Mouse (Mus musculus): ENCODE measurements at regions not wholly inside any gene's neighbourhood (a gene's known extent, or its start where the extent isn't known, plus 50 kb on each side); places are given as distances from the start of the nearest gene placed in this dataset.

GRCm38 (mm10) chr9:100357553-100357952 lies 129.0 kb downstream of the Il20rb start:
- H3K79me2 ChIP-seq (ENCODE audit: control insufficient read depth, insufficient read depth, low read length, poor library complexity) = no peaks in the 10 kb centered on the region
- peak overlapping the region; percentile 24 to 27; a peak in 3 of 4 replicates for H3K4me3 ChIP-seq (ENCODE audit: control insufficient read depth in 1 of 2, insufficient read depth in 1 of 2, low read depth in 2 of 2, low read length in 2 of 2)
- H3K27ac ChIP-seq (ENCODE audit: control insufficient read depth, low read depth, low read length) = peak overlapping the region; percentile 32
- H3K9me3 ChIP-seq (replicated peaks; ENCODE audit: insufficient read depth, low read length) = no peaks in the 10 kb centered on the region
- no peak for TF ChIP-seq ZKSCAN1 (IDR thresholded peaks at IDR 0.05; ENCODE audit: low read depth, low read length)
- TF ChIP-seq RAD21 (IDR thresholded peaks at IDR 0.05; ENCODE audit: low read depth, low read length) = no peak
- no peak for TF ChIP-seq UBTF (IDR thresholded peaks at IDR 0.05; ENCODE audit: borderline replicate concordance, insufficient read depth, low read depth, low read length)
- no peak for TF ChIP-seq CHD1 (IDR thresholded peaks at IDR 0.05; ENCODE audit: low read depth, low read length)
- no peak for TF ChIP-seq POLR2AphosphoS5 (IDR thresholded peaks at IDR 0.05; ENCODE audit: borderline replicate concordance, low read depth, low read length)
- no peak for TF ChIP-seq NELFE (IDR thresholded peaks at IDR 0.05; ENCODE audit: low read depth, low read length)
- 0 out of 2 replicates have a peak, but pooled peaks have one; percentile 42 for TF ChIP-seq ETS1 (IDR thresholded peaks at IDR 0.05; ENCODE audit: low read depth, low read length)
- peak; percentile 64 for TF ChIP-seq GATA1 (IDR thresholded peaks at IDR 0.05; ENCODE audit: low read depth, low read length)
- no peak for TF ChIP-seq MXI1 (IDR thresholded peaks at IDR 0.05; ENCODE audit: low read depth, low read length)
- TF ChIP-seq E2F4 (IDR thresholded peaks at IDR 0.05; ENCODE audit: borderline replicate concordance, low read depth, low read length) = no peak
- TF ChIP-seq EP300 (IDR thresholded peaks at IDR 0.05; ENCODE audit: low read depth in 1 of 2, low read length in 2 of 2) = peak; percentile 32 to 53; a peak in 1 of 4 replicates
- no peak for TF ChIP-seq NRF1 (IDR thresholded peaks at IDR 0.05; ENCODE audit: insufficient read depth, low read depth, low read length, poor library complexity, severe bottlenecking)
- no peak for TF ChIP-seq HCFC1 (IDR thresholded peaks at IDR 0.05; ENCODE audit: low read depth, low read length)
- TF ChIP-seq TBP (IDR thresholded peaks at IDR 0.05; ENCODE audit: low read depth, low read length) = peak; percentile 85
- peak; percentile 87 for DNase-seq (ENCODE audit: low read depth, low spot score)
- H3K27me3 ChIP-seq (ENCODE audit: control insufficient read depth in 1 of 2, insufficient read depth in 2 of 2, low read length in 2 of 2) = no peaks in the 10 kb centered on the region
- H3K4me1 ChIP-seq (ENCODE audit: control insufficient read depth in 1 of 2, insufficient read depth in 2 of 2, low read length in 2 of 2) = peaks cover 0 to 7% of the 10 kb centered on the region in 2 experiments; a peak in 2 of 4 replicates
- no peak overlapping the region for H3K9ac ChIP-seq (ENCODE audit: control insufficient read depth, low read depth, low read length, poor library complexity, severe bottlenecking)
- peaks cover 0 to 5% of the 10 kb centered on the region in 2 experiments; a peak in 1 of 4 replicates for H3K36me3 ChIP-seq (ENCODE audit: control insufficient read depth in 1 of 2, insufficient read depth in 2 of 2, low read length in 2 of 2)

GRCm38 (mm10) chr9:100340796-100341195 lies 145.8 kb downstream of the Il20rb start:
- H3K27me3 ChIP-seq (ENCODE audit: control insufficient read depth in 1 of 2, insufficient read depth in 2 of 2, low read length in 2 of 2) = no peaks in the 10 kb centered on the region
- no peaks in the 10 kb centered on the region for H3K36me3 ChIP-seq (ENCODE audit: control insufficient read depth in 1 of 2, insufficient read depth in 2 of 2, low read length in 2 of 2)
- no peak for TF ChIP-seq MYC (IDR thresholded peaks at IDR 0.05; ENCODE audit: low read depth, low read length)
- TF ChIP-seq ZKSCAN1 (IDR thresholded peaks at IDR 0.05; ENCODE audit: low read depth, low read length) = no peak
- no peak overlapping the region for H3K9ac ChIP-seq (ENCODE audit: control insufficient read depth, low read depth, low read length, poor library complexity, severe bottlenecking)
- H3K9me3 ChIP-seq (replicated peaks; ENCODE audit: insufficient read depth, low read length) = no peaks in the 10 kb centered on the region
- no peak overlapping the region for H3K4me3 ChIP-seq (ENCODE audit: control insufficient read depth in 1 of 2, insufficient read depth in 1 of 2, low read depth in 2 of 2, low read length in 2 of 2)
- no peaks in the 10 kb centered on the region for H3K79me2 ChIP-seq (ENCODE audit: control insufficient read depth, insufficient read depth, low read length, poor library complexity)
- H3K4me1 ChIP-seq (ENCODE audit: control insufficient read depth in 1 of 2, insufficient read depth in 2 of 2, low read length in 2 of 2) = no peaks in the 10 kb centered on the region
- DNase-seq (ENCODE audit: low read depth, low spot score) = no peak
- H3K27ac ChIP-seq (ENCODE audit: control insufficient read depth, low read depth, low read length) = no peak overlapping the region
